Comparison of ENCODE assay signal across 23 mouse cellular contexts in the genomic region with DNA sequence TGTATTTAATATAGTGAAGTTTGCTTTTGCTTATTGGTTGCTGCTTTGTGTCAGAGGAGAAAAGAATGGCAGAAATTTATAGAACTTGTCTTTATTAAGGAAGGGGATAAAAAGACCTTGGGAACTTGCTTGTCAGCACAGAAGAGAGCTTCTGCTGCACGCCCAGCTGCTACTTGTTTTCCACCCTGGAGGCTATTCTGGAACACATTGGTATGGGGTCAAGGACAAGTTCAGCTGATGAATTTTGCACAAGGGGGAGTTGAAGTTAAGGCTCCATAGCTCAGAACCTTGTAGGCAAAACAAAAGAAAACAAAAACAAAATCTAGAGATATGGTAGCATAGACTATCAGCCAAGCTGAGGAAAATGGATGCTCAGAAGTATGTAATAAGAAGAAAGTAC.
"Had no signal": no experiment of that assay in that cellular context is flagged by ENCODE, and none has a peak within 500 bp of the region (broad histone marks: within the 10 kb centered on the region; RNA-seq: fewer than 3 reads in every experiment).

No protein-coding gene starts in this region.

- H3K27ac ChIP-seq: hindbrain, postnatal 0 days; limb, embryonic 12.5 days; limb, embryonic 15.5 days; liver, embryonic 14.5 days; macrophage; midbrain, embryonic 12.5 days; midbrain, embryonic 15.5 days; neural tube, embryonic 12.5 days; neural tube, embryonic 15.5 days; stomach, embryonic 15.5 days had no signal

- DNase-seq: left cerebral cortex, postnatal 4 days; liver, postnatal 0 days; lung, embryonic 14.5 days; retina, postnatal 1 day; right cerebral cortex, postnatal 25 days; spleen, adult 18-20 months; thymus, adult 2 months; thymus, postnatal 14 days; thymus, postnatal 4 days had no signal

- H3K9ac ChIP-seq: limb, embryonic 12.5 days; limb, embryonic 15.5 days; liver, embryonic 14.5 days; liver, postnatal 0 days; lung, embryonic 14.5 days; midbrain, embryonic 12.5 days; midbrain, embryonic 15.5 days; neural tube, embryonic 12.5 days; neural tube, embryonic 15.5 days; stomach, embryonic 15.5 days had no signal

- ATAC-seq: hindbrain, postnatal 0 days; inflammation-experienced regulatory T-cells, adult 6 months; intestine, embryonic 16.5 days; liver, postnatal 0 days; lung, postnatal 0 days; midbrain, embryonic 15.5 days had no signal

- H3K9me3 ChIP-seq: limb, embryonic 15.5 days; midbrain, embryonic 15.5 days; neural tube, embryonic 15.5 days; stomach, embryonic 15.5 days had no signal

- H3K27me3 ChIP-seq: limb, embryonic 12.5 days; limb, embryonic 15.5 days; midbrain, embryonic 12.5 days; midbrain, embryonic 15.5 days; neural tube, embryonic 12.5 days; neural tube, embryonic 15.5 days; stomach, embryonic 15.5 days had no signal

- H3K4me3 ChIP-seq: limb, embryonic 12.5 days; limb, embryonic 15.5 days; midbrain, embryonic 12.5 days; midbrain, embryonic 15.5 days; neural tube, embryonic 12.5 days; neural tube, embryonic 15.5 days; stomach, embryonic 15.5 days had no signal

- H3K36me3 ChIP-seq: limb, embryonic 12.5 days; limb, embryonic 15.5 days; midbrain, embryonic 12.5 days; midbrain, embryonic 15.5 days; neural tube, embryonic 12.5 days; neural tube, embryonic 15.5 days; stomach, embryonic 15.5 days had no signal

- H3K4me2 ChIP-seq: limb, embryonic 12.5 days; limb, embryonic 15.5 days; liver, embryonic 11.5 days; lung, embryonic 14.5 days; midbrain, embryonic 12.5 days; midbrain, embryonic 15.5 days; neural tube, embryonic 12.5 days; neural tube, embryonic 15.5 days; stomach, embryonic 15.5 days had no signal

- H3K4me1 ChIP-seq: limb, embryonic 15.5 days; midbrain, embryonic 15.5 days; neural tube, embryonic 12.5 days; stomach, embryonic 15.5 days had no signal
